Mouse (Mus musculus) embryonic facial prominence, embryonic 12.5 days (tissue): ENCODE measurements at regions not wholly inside any gene's neighbourhood (a gene's known extent, or its start where the extent isn't known, plus 50 kb on each side); places are given as distances from the start of the nearest gene placed in this dataset.
"Not testable (repeated sequence)": the region's sequence is repeated elsewhere in the genome, so short reads cannot be mapped to it uniquely, and the experiment has no call there.

Experiments
- ATAC-seq: fragments of 200-750 bp; cut with Nextera tagmentation; 2 replicates; pipeline ENCODE4 v1.8.0; 2017; ENCODE audit not compliant: insufficient number of reproducible peaks, insufficient read depth, low FRiP score, low TSS enrichment
- H3K27ac ChIP-seq: fragments of 300-500 bp; sonication (generic); 2 replicates; pipeline ENCODE4 v1.5.1; 2016; ENCODE audit warnings: mild to moderate bottlenecking
- H3K27me3 ChIP-seq: fragments of 300-500 bp; sonication (generic); 2 replicates; pipeline ENCODE4 v1.6.1; 2016; ENCODE audit warnings: mild to moderate bottlenecking, moderate library complexity
- H3K36me3 ChIP-seq: fragments of 300-500 bp; sonication (generic); 2 replicates; pipeline ENCODE4 v1.6.1; 2016; ENCODE audit warnings: mild to moderate bottlenecking
- H3K4me1 ChIP-seq: fragments of 300-500 bp; sonication (generic); 2 replicates; pipeline ENCODE4 v1.6.1; 2016
- H3K4me2 ChIP-seq: fragments of 300-500 bp; sonication (generic); replicated peaks from 2 replicates; pipeline ENCODE4 v1.6.1; 2016; ENCODE audit warnings: mild to moderate bottlenecking, moderate library complexity
- H3K4me3 ChIP-seq: fragments of 300-500 bp; sonication (generic); 2 replicates; pipeline ENCODE4 v1.5.1; 2016; ENCODE audit warnings: mild to moderate bottlenecking
- H3K9ac ChIP-seq: fragments of 300-500 bp; sonication (generic); 2 replicates; pipeline ENCODE4 v1.6.1; 2016; ENCODE audit warnings: mild to moderate bottlenecking, moderate library complexity
- H3K9me3 ChIP-seq: fragments of 300-500 bp; sonication (generic); 2 replicates; pipeline ENCODE4 v1.6.1; 2016; ENCODE audit warnings: mild to moderate bottlenecking, moderate library complexity
- WGBS: fragments of 180-500 bp; shearing (Covaris S2); methylation state at CpG from one replicate; pipeline ENCODE4 v1.1.7; 2016; 5-methylcytosine and 5-hydroxymethylcytosine counted together

- 87% methylated on average over 5 of the region's 5 CpGs for WGBS
Measured at GRCm38 (mm10) chr10:37788049-37788448, 649.3 kb upstream of the Marcks start.

DNA sequence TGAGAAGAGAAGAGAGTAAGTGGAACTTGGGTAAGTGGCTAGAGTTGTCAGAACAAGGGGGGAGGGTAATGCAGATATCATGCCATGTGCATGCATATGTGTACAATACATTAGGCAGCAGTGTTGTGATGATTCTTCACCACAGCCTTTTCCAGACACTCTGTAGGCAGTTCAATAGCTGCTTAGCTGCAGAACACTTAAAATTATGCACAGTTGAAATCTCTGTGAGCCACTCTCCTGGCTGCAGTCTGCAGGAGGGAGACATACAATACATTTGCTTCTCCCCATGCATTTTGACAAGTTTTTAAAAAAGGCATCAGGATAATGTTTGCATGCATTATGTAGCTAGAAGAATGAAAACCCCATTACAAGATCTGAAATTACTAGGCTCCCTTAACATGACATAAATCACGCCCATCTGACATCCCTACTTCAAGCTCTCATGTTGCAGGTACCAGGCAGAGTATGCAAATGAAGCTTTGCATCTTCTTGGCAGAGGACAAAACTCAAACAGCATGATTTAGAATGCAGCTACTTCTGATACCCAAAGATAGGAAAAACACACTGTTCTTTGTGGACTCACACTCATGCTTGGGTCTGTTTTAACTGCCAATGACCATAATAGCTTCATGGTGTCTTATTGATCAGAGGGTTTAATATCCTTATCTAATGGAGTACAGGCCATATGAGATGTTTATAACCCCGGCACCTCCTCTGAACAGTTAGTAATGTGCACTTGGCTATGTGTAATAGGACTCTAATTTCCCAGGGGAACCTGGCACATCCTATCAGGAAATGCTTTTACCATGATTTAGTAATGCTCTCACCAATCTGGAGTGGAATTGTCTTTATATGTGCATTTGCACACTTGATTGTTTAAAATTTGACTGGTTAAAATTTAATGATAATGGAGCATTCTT lies 640.9 kb upstream of the Marcks start:
- no peak for ATAC-seq
- WGBS: 52% methylated on average over 2 of the region's 2 CpGs
- H3K27me3 ChIP-seq: no peaks in the 10 kb centered on the region

More at GRCm38 (mm10) chr10:37788049-37788448, 649.3 kb upstream of the Marcks start:
- H3K4me1 ChIP-seq: no peaks in the 10 kb centered on the region
- ATAC-seq: no peak
- no peaks in the 10 kb centered on the region for H3K27me3 ChIP-seq
- no peaks in the 10 kb centered on the region for H3K36me3 ChIP-seq
- H3K9ac ChIP-seq: no peak overlapping the region
- no peak overlapping the region for H3K4me3 ChIP-seq
- no peaks in the 10 kb centered on the region for H3K9me3 ChIP-seq
- H3K27ac ChIP-seq: no peak overlapping the region
- H3K4me2 ChIP-seq: no peak overlapping the region

GRCm38 (mm10) chr10:37760542-37761367 lies 622.0 kb upstream of the Marcks start:
- no peaks in the 10 kb centered on the region for H3K27me3 ChIP-seq
- no peak overlapping the region for H3K9ac ChIP-seq
- H3K4me2 ChIP-seq: no peak overlapping the region
- H3K9me3 ChIP-seq: no peaks in the 10 kb centered on the region
- no peak overlapping the region for H3K27ac ChIP-seq
- 66% methylated on average over 5 of the region's 5 CpGs for WGBS
- H3K4me1 ChIP-seq: no peaks in the 10 kb centered on the region
- H3K4me3 ChIP-seq: no peak overlapping the region
- H3K36me3 ChIP-seq: no peaks in the 10 kb centered on the region
- no peak for ATAC-seq

More for the DNA sequence above, 640.9 kb upstream of the Marcks start:
- Histone ChIP-seq H3K9ac (no peak overlapping the region), H3K27ac (no peak overlapping the region), H3K4me1 (no peaks in the 10 kb centered on the region), H3K9me3 (no peaks in the 10 kb centered on the region), H3K36me3 (no peaks in the 10 kb centered on the region), H3K4me2 (no peak overlapping the region), H3K4me3 (no peak overlapping the region)

DNA sequence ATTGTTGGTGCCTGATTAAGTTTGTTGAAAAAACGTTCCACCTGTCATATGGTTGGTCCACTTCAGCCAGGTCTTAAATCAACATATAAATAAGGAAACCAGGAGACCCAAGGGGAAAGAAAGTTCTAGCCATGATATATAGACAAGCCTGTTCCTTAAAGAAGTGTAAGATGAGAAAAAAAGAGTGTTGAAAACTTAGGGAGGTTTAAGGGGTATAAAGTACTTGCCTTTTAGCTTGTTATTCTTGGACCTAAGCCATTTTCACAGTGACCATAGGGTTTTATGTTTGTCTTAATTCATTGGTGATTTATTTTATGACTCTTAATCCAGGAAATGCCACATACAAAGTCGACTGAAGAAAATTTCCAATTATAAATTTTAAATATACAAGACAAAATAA lies 602.9 kb upstream of the Marcks start:
- Histone ChIP-seq H3K27me3 (no peaks in the 10 kb centered on the region), H3K27ac (no peak overlapping the region), H3K9ac (no peak overlapping the region), H3K36me3 (no peaks in the 10 kb centered on the region), H3K9me3 (no peaks in the 10 kb centered on the region), H3K4me1 (no peaks in the 10 kb centered on the region), H3K4me3 (no peak overlapping the region), H3K4me2 (no peak overlapping the region)
- no peak for ATAC-seq
- 53% methylated on average over 2 of the region's 2 CpGs for WGBS

GRCm38 (mm10) chr10:37739024-37739423 lies 600.3 kb upstream of the Marcks start:
- Histone ChIP-seq H3K36me3 (no peaks in the 10 kb centered on the region), H3K4me1 (no peaks in the 10 kb centered on the region), H3K9ac (no peak overlapping the region), H3K4me3 (no peak overlapping the region), H3K27me3 (no peaks in the 10 kb centered on the region), H3K9me3 (no peaks in the 10 kb centered on the region), H3K4me2 (no peak overlapping the region), H3K27ac (no peak overlapping the region)
- ATAC-seq: no peak
- WGBS: 81% methylated on average over 2 of the region's 2 CpGs

- Histone ChIP-seq H3K4me1 (no peaks in the 10 kb centered on the region), H3K9me3 (no peaks in the 10 kb centered on the region), H3K27ac (no peak overlapping the region), H3K4me2 (no peak overlapping the region), H3K9ac (no peak overlapping the region), H3K4me3 (no peak overlapping the region), H3K36me3 (no peaks in the 10 kb centered on the region), H3K27me3 (no peaks in the 10 kb centered on the region)
- 73% methylated on average over 4 of the region's 4 CpGs for WGBS
- no peak for ATAC-seq
Measured at GRCm38 (mm10) chr10:37725609-37726008, 586.9 kb upstream of the Marcks start.

DNA sequence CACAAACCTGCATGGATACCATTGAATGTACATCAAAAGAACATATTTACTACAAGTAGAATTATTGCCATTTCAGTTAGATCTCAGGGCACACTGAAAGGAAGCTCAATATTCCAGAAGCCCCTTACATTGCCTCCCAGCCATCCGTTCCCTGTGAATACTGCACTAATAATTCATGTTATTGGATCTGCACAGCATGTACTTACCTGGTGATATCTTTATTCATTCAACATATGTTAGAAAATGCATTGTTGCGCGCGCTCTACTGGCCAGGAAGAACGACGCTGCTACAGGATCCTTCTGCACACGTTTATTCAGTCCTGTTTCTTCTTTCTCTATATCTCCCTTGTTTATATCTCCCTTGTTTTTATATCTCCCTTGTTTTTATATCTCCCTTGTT lies 586.3 kb upstream of the Marcks start:
- H3K9ac ChIP-seq, ATAC-seq, H3K27ac ChIP-seq, H3K4me2 ChIP-seq, H3K9me3 ChIP-seq, H3K4me3 ChIP-seq, H3K4me1 ChIP-seq, H3K27me3 ChIP-seq, H3K36me3 ChIP-seq: not testable (repeated sequence)
- 80% methylated on average over 7 of the region's 7 CpGs for WGBS

DNA sequence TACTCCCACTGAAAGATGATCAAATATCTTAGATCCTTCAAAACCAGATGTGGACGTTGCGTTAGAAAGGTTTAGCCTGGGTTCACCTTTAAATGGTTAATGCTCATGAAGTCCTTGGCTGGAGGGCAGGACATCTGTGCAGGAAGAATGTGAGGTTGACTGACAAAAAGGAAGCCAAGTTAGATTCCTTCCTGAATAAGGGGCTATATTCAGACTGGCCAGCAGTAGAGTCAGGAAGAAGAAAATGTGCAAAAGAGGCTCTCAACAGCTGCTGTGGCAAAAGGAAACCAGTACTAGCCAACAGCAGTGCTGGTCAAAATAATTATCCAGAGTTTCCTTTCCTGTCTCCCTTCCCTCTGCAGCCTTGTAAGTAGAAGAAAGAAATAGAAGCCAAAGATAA lies 582.0 kb upstream of the Marcks start:
- Histone ChIP-seq H3K4me1 (peaks cover 6% of the 10 kb centered on the region; the same call in 1 of the 2 replicates), H3K27ac (no peak overlapping the region), H3K4me2 (no peak overlapping the region), H3K27me3 (no peaks in the 10 kb centered on the region), H3K36me3 (no peaks in the 10 kb centered on the region), H3K9ac (no peak overlapping the region), H3K4me3 (no peak overlapping the region), H3K9me3 (no peaks in the 10 kb centered on the region)
- 37% methylated on average over 2 of the region's 2 CpGs for WGBS
- ATAC-seq: no peak

- Histone ChIP-seq H3K9ac (no peak overlapping the region), H3K27me3 (no peaks in the 10 kb centered on the region), H3K27ac (peak overlapping the region; percentile 78; the same call in 1 of the 2 replicates), H3K9me3 (no peaks in the 10 kb centered on the region), H3K36me3 (no peaks in the 10 kb centered on the region), H3K4me2 (no peak overlapping the region), H3K4me3 (no peak overlapping the region), H3K4me1 (peaks cover 6% of the 10 kb centered on the region; the same call in 1 of the 2 replicates)
- ATAC-seq: no peak
Measured at GRCm38 (mm10) chr10:37716946-37717345, 578.2 kb upstream of the Marcks start.

DNA sequence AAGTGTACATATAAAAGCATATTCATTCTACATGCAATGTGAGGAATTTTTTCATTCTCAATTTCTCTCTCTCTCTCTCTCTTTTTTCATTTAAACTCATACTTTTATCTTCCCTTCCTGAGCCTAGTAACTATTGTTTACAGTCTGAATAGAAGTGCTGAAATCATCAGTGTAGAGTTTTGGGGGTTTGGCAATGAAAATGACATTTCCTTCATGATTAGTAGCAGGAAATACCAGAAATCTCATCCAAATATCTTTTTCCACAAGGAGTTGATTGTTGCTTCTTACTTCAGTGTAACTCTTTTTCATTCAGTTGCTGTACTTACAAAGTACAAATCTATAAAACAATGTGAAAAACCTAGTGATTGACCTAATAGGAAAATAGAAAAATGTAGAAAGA lies 572.7 kb upstream of the Marcks start:
- no peak for ATAC-seq
- H3K36me3 ChIP-seq: no peaks in the 10 kb centered on the region
- no peak overlapping the region for H3K4me3 ChIP-seq
- no peaks in the 10 kb centered on the region for H3K27me3 ChIP-seq
- H3K9me3 ChIP-seq: no peaks in the 10 kb centered on the region
- H3K27ac ChIP-seq: no peak overlapping the region
- no peak overlapping the region for H3K9ac ChIP-seq
- no peak overlapping the region for H3K4me2 ChIP-seq
- H3K4me1 ChIP-seq: no peaks in the 10 kb centered on the region

GRCm38 (mm10) chr10:37694041-37694690 lies 555.4 kb upstream of the Marcks start:
- ATAC-seq: no peak
- WGBS: 67% methylated on average over 7 of the region's 7 CpGs
- Histone ChIP-seq H3K4me2 (no peak overlapping the region), H3K36me3 (no peaks in the 10 kb centered on the region), H3K4me1 (no peaks in the 10 kb centered on the region), H3K27ac (no peak overlapping the region), H3K9me3 (no peaks in the 10 kb centered on the region), H3K9ac (no peak overlapping the region), H3K27me3 (no peaks in the 10 kb centered on the region), H3K4me3 (no peak overlapping the region)
